Mouse (Mus musculus) heart, embryonic 12.5 days (tissue): Measurements from ENCODE around the gene Rnaseh2a. TPM values are rescaled to one million over a fixed set of nuclear protein-coding genes. Genes with fewer than 3 reads are reported as not detected.
A peak's percentile ranks its signal among the peaks of the same experiment; 100 is the strongest.

Experiments used
- ATAC-seq: fragments of 200-750 bp; cut with Nextera tagmentation; 2 replicates; pipeline ENCODE4 v1.8.0; 2017; ENCODE audit warnings: moderate TSS enrichment, moderate library complexity; ENCODE audit not compliant: insufficient number of reproducible peaks, low FRiP score
- H3K27ac ChIP-seq: fragments of 300-500 bp; sonication (generic); 2 replicates; pipeline ENCODE4 v1.5.1; 2016; ENCODE audit warnings: mild to moderate bottlenecking, moderate library complexity; ENCODE audit not compliant: poor library complexity, severe bottlenecking
- H3K27me3 ChIP-seq: fragments of 300-500 bp; sonication (generic); replicated peaks from 2 replicates; pipeline ENCODE4 v1.6.1; 2016; ENCODE audit warnings: mild to moderate bottlenecking, moderate library complexity
- H3K36me3 ChIP-seq: fragments of 300-500 bp; sonication (generic); 2 replicates; pipeline ENCODE4 v1.6.1; 2016; ENCODE audit warnings: mild to moderate bottlenecking, moderate library complexity
- H3K4me1 ChIP-seq: fragments of 300-500 bp; sonication (generic); replicated peaks from 2 replicates; pipeline ENCODE4 v1.6.1; 2016; ENCODE audit warnings: mild to moderate bottlenecking
- H3K4me2 ChIP-seq: fragments of 300-500 bp; sonication (generic); 2 replicates; pipeline ENCODE4 v1.6.1; 2016; ENCODE audit warnings: mild to moderate bottlenecking, moderate library complexity
- H3K4me3 ChIP-seq: fragments of 300-500 bp; sonication (generic); 2 replicates; pipeline ENCODE4 v1.5.1; 2016; ENCODE audit warnings: mild to moderate bottlenecking
- H3K9ac ChIP-seq: fragments of 300-500 bp; sonication (generic); 2 replicates; pipeline ENCODE4 v1.6.1; 2016; ENCODE audit warnings: mild to moderate bottlenecking, moderate library complexity
- H3K9me3 ChIP-seq: fragments of 300-500 bp; sonication (generic); replicated peaks from 2 replicates; pipeline ENCODE4 v1.6.1; 2016; ENCODE audit warnings: mild to moderate bottlenecking, moderate library complexity
- WGBS: fragments of 180-500 bp; shearing (Covaris S2); methylation state at CpG from one replicate; pipeline ENCODE4 v1.1.7; 2016; 5-methylcytosine and 5-hydroxymethylcytosine counted together
- polyA plus RNA-seq: library from polyadenylated mRNA; unstranded; fragments of >200 nt; fragmentation: Nextera tagmentation; extraction: Ambion mirVana; gene quantifications from 2 replicates; pipeline ENCODE4 v1.2.1, GENCODE M21; 2016

The Rnaseh2a gene
- polyA plus RNA-seq, 1 experiment from 2014 or later: 77.1 TPM

DNA sequence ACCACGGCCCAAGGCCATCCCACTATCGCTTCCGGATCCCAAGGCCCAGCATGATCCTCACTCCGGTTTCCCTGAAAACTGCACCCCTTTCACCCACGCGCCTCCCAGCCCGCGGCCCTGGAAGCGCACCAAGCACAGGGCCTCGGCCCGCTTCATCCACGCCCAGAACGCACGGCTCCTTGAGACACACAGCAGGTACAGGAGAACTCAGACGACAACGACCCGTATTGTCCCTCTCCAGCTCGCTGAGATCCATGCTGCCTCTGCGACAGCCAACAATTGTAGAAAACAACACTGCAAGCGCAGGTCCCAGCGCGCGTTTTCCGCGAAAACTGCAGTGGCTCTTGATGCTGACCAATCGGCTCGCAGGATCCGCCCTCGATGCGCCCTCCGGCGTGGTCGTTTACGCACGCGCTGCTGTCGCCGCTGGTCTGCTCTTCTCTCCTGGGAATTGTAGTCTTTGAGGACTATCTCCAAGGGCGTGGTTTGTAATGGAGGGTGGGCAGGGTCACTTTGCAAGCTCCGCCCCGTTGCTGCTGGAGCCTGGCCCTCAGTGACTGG is 3.8 kb downstream of the Rnaseh2a start:
- H3K9me3 ChIP-seq: no peaks in the 10 kb centered on the region
- peak; percentile 88 for ATAC-seq
- H3K4me2 ChIP-seq: peak overlapping the region; percentile 97
- H3K4me3 ChIP-seq: peak overlapping the region; percentile 75
- peaks cover 39% of the 10 kb centered on the region for H3K4me1 ChIP-seq
- under 1% methylated on average over 41 of the region's 41 CpGs for whole genome bisulfite sequencing
- peaks cover 21% of the 10 kb centered on the region for H3K36me3 ChIP-seq
- H3K9ac ChIP-seq: peak overlapping the region; percentile 83
- H3K27me3 ChIP-seq: no peaks in the 10 kb centered on the region
- peak overlapping the region; percentile 71 for H3K27ac ChIP-seq

DNA sequence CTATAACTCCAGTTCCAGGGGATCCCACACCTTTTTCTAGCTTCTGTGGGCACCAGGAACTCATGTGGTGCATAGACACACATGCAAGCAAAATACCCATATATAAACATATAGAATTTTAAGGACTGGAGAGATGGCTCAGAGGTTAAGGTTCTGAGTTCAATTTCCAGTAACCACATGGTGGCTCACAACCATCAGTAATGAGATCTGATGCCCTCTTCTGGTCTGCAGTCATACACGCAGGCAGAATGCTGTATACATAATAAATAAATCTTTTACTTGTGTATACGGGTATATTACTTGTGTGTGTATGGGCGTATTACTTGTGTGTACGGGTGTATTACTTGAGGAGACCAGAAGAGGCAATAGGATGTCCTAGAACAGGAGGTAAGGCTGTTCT is 5.6 kb downstream of the Rnaseh2a start:
- Histone ChIP-seq H3K4me1 (peaks cover 33% of the 10 kb centered on the region), H3K4me3 (no peak overlapping the region), H3K9me3 (no peaks in the 10 kb centered on the region), H3K9ac (no peak overlapping the region), H3K4me2 (no peak overlapping the region), H3K27me3 (no peaks in the 10 kb centered on the region), H3K27ac (no peak overlapping the region), H3K36me3 (peaks cover 31% of the 10 kb centered on the region)
- no peak for ATAC-seq
- 89% methylated on average over 4 of the region's 4 CpGs for WGBS

- Histone ChIP-seq H3K9ac (0 out of 2 replicates have a peak overlapping the region, but pooled peaks have one; percentile 43), H3K4me1 (peaks cover 1% of the 10 kb centered on the region), H3K27ac (no peak overlapping the region), H3K4me3 (no peak overlapping the region), H3K27me3 (no peaks in the 10 kb centered on the region), H3K4me2 (no peak overlapping the region), H3K36me3 (peaks cover 63% of the 10 kb centered on the region), H3K9me3 (no peaks in the 10 kb centered on the region)
- WGBS: 83% methylated on average over 7 of the region's 7 CpGs
- no peak for ATAC-seq
Measured at GRCm38 (mm10) chr8:84959811-84960210, 9.8 kb downstream of the Rnaseh2a start.

DNA sequence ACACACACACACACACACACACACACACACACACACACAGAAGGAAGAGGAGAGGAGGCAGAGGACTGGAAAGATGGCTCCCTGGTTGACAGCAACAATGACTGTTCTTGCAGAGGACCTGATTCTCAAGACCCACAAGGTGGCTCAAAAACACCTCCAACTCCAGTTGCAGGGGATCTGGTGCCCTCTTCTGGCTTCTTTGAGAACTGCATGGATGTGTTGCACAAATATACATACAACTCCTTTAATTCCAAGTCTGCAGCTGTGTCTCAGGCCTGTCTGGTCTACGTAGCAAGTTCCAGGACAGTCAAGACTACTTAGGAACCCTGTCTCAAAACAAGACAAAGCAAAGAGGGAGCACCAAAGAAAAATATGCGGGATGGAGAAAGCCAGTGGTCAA is 12.8 kb downstream of the Rnaseh2a start:
- H3K36me3 ChIP-seq: peaks cover 53% of the 10 kb centered on the region
- no peak for ATAC-seq
- peaks cover 14% of the 10 kb centered on the region for H3K27me3 ChIP-seq
- 40% methylated on average over 2 of the region's 2 CpGs for WGBS
- H3K27ac ChIP-seq: no peak overlapping the region
- H3K9me3 ChIP-seq: no peaks in the 10 kb centered on the region
- peaks cover 7% of the 10 kb centered on the region; the same call in 1 of the 2 replicates for H3K4me1 ChIP-seq
- no peak overlapping the region for H3K4me3 ChIP-seq
- H3K9ac ChIP-seq: no peak overlapping the region
- no peak overlapping the region for H3K4me2 ChIP-seq

- peaks cover 21% of the 10 kb centered on the region for H3K36me3 ChIP-seq
- ATAC-seq: no peak
- no peaks in the 10 kb centered on the region for H3K9me3 ChIP-seq
- H3K27me3 ChIP-seq: peaks cover 51% of the 10 kb centered on the region
- no peak overlapping the region for H3K9ac ChIP-seq
- no peak overlapping the region for H3K27ac ChIP-seq
- peak overlapping the region; percentile 39 for H3K4me2 ChIP-seq
- 8% methylated on average over 18 of the region's 18 CpGs for WGBS
- peak overlapping the region; percentile 10; the same call in 1 of the 2 replicates for H3K4me3 ChIP-seq
- H3K4me1 ChIP-seq: peaks cover 7% of the 10 kb centered on the region; the same call in 1 of the 2 replicates
Measured at GRCm38 (mm10) chr8:84952612-84953255, 16.8 kb downstream of the Rnaseh2a start.

- H3K27ac ChIP-seq: no peak overlapping the region
- WGBS: 25% methylated on average over 12 of the region's 12 CpGs
- peaks cover 78% of the 10 kb centered on the region for H3K27me3 ChIP-seq
- no peak overlapping the region for H3K4me2 ChIP-seq
- no peaks in the 10 kb centered on the region for H3K36me3 ChIP-seq
- H3K4me3 ChIP-seq: no peak overlapping the region
- H3K9me3 ChIP-seq: no peaks in the 10 kb centered on the region
- H3K9ac ChIP-seq: no peak overlapping the region
- H3K4me1 ChIP-seq: peaks cover 16% of the 10 kb centered on the region
- ATAC-seq: no peak
Measured at GRCm38 (mm10) chr8:84949753-84950152, 19.8 kb downstream of the Rnaseh2a start.

DNA sequence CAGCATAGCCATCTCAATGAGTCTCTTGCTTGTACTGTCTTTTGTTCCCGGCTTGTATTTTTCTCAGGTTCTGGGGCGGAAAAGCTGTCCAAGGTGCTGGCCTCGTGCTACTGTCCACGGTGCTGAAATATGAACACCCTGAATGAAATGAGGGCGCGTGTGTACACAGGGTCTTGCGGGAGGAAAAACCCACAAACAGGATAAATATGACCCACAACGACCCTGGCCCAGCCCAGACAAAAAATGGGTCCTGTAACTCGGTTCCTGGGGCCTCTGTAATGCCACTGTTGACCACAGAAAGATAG is 22.4 kb downstream of the Rnaseh2a start:
- no peaks in the 10 kb centered on the region for H3K36me3 ChIP-seq
- H3K4me3 ChIP-seq: no peak overlapping the region
- H3K9me3 ChIP-seq: no peaks in the 10 kb centered on the region
- H3K9ac ChIP-seq: no peak overlapping the region
- H3K4me1 ChIP-seq: peaks cover 13% of the 10 kb centered on the region
- H3K4me2 ChIP-seq: no peak overlapping the region
- H3K27me3 ChIP-seq: peaks cover 91% of the 10 kb centered on the region
- ATAC-seq: no peak
- 18% methylated on average over 9 of the region's 9 CpGs for WGBS
- no peak overlapping the region for H3K27ac ChIP-seq

DNA sequence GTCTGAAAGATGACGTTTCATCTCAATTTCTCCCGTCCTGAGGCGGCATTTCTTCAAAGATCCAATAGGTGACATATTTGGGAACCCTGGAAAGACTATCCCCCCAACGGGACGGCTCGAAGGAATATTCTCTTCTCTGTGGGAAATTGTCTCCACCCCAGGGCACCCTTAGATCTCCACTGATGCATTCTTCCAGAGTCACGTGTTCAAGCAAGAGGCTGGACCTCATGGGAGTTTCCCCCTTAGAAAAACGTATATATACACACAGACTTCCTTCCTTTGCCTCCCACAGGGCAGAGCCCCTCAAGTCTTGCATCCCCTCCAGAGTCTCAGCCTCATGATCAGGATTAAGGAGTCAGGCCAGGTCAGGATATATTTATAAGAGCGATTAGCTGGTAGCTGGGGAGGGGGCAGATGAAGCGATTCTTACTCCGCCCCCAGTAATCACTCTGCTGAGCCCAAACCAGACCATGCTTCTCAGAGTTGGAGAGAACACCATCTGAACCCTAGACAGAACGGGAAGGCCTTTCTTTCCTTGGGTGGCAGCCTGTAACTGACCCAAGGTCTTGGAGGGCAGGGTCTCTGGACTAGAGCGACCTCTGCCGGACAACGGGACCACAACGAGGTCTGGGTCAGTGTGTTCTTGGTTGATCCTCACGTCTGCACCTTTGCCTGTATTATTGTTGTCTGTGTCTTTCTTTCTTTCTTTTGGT is 22.9 kb downstream of the Rnaseh2a start, which contains the start of gene Rtbdn:
Gene Rtbdn (plus strand): TSS at position 464 of the 713 bp plus-strand sequence.
- Histone ChIP-seq H3K36me3 (no peaks in the 10 kb centered on the region), H3K27me3 (peaks cover 91% of the 10 kb centered on the region), H3K4me1 (peaks cover 13% of the 10 kb centered on the region), H3K4me3 (peak within 1 kb of the TSS; percentile 43), H3K4me2 (peak within 1 kb of the TSS; percentile 68), H3K27ac (no peak within 1 kb of the TSS), H3K9me3 (no peaks in the 10 kb centered on the region), H3K9ac (no peak within 1 kb of the TSS)
- ATAC-seq: no peak
- 14% methylated on average over 17 of the region's 17 CpGs for WGBS

- Histone ChIP-seq H3K27ac (no peak overlapping the region), H3K4me3 (peak overlapping the region; percentile 43), H3K4me2 (peak overlapping the region; percentile 68), H3K36me3 (no peaks in the 10 kb centered on the region), H3K9me3 (no peaks in the 10 kb centered on the region), H3K27me3 (peaks cover 92% of the 10 kb centered on the region), H3K9ac (no peak overlapping the region), H3K4me1 (peaks cover 13% of the 10 kb centered on the region)
- peak; percentile 35; the same call in 1 of the 2 replicates for ATAC-seq
- under 1% methylated on average over 41 of the region's 67 CpGs for WGBS
Measured at GRCm38 (mm10) chr8:84945633-84946527, 23.7 kb downstream of the Rnaseh2a start.

- Histone ChIP-seq H3K4me3 (no peak overlapping the region; the same call in 1 of the 2 replicates), H3K4me2 (no peak overlapping the region), H3K9ac (no peak overlapping the region), H3K27ac (no peak overlapping the region), H3K27me3 (peaks cover 92% of the 10 kb centered on the region), H3K9me3 (no peaks in the 10 kb centered on the region), H3K36me3 (no peaks in the 10 kb centered on the region), H3K4me1 (peaks cover 13% of the 10 kb centered on the region)
- 7% methylated on average over 11 of the region's 11 CpGs for WGBS
- peak; percentile 41; the same call in 1 of the 2 replicates for ATAC-seq
Measured at GRCm38 (mm10) chr8:84945235-84945632, 24.3 kb downstream of the Rnaseh2a start.
